Mouse (Mus musculus) heart, embryonic 16.5 days (tissue): ENCODE measurements around the gene Gm49321. TPM values are rescaled to one million over a fixed set of nuclear protein-coding genes. Genes with fewer than 3 reads are reported as not detected.

Experiments
- ATAC-seq: fragments of 200-750 bp; cut with Nextera tagmentation; replicated peaks from 2 replicates; pipeline ENCODE4 v1.8.0; 2017; ENCODE audit warnings: moderate number of reproducible peaks; ENCODE audit not compliant: insufficient read depth, low FRiP score; ENCODE audit errors: extremely low read depth
- H3K27ac ChIP-seq: fragments of 300-500 bp; sonication (generic); 2 replicates; pipeline ENCODE4 v1.5.1; 2014; ENCODE audit warnings: mild to moderate bottlenecking, low read length, control low read depth, moderate library complexity
- H3K27me3 ChIP-seq: fragments of 300-500 bp; sonication (generic); 2 replicates; pipeline ENCODE4 v1.6.1; 2014; ENCODE audit warnings: low read length, mixed read lengths; ENCODE audit not compliant: control insufficient read depth, insufficient read depth
- H3K36me3 ChIP-seq: fragments of 300-500 bp; sonication (generic); 2 replicates; pipeline ENCODE4 v1.6.1; 2014; ENCODE audit not compliant: control insufficient read depth, insufficient read depth
- H3K4me1 ChIP-seq: fragments of 300-500 bp; sonication (generic); 2 replicates; pipeline ENCODE4 v1.6.1; 2014; ENCODE audit warnings: low read length, mixed read lengths; ENCODE audit not compliant: control insufficient read depth, insufficient read depth
- H3K4me2 ChIP-seq: fragments of 300-500 bp; sonication (generic); 2 replicates; pipeline ENCODE4 v1.6.1; 2014; ENCODE audit warnings: low read depth, mild to moderate bottlenecking, control low read depth, low read length
- H3K4me3 ChIP-seq: fragments of 300-500 bp; sonication (generic); 2 replicates; pipeline ENCODE4 v1.5.1; 2014; ENCODE audit warnings: mild to moderate bottlenecking, control low read depth, low read length
- H3K9ac ChIP-seq: fragments of 300-500 bp; sonication (generic); 2 replicates; pipeline ENCODE4 v1.6.1; 2014; ENCODE audit warnings: low read length, control low read depth
- H3K9me3 ChIP-seq: fragments of 300-500 bp; sonication (generic); replicated peaks from 2 replicates; pipeline ENCODE4 v1.6.1; 2016; ENCODE audit warnings: low read length; ENCODE audit not compliant: control insufficient read depth
- WGBS: fragments of 180-500 bp; shearing (Covaris S2); extraction: QIAGEN DNeasy Blood & Tissue Kit; methylation state at CpG from one replicate; pipeline ENCODE4 v1.1.7; 2014; 5-methylcytosine and 5-hydroxymethylcytosine counted together
- polyA plus RNA-seq: library from polyadenylated mRNA; unstranded; fragments of >200 nt; fragmentation: Nextera tagmentation; extraction: Ambion mirVana; gene quantifications from 2 replicates; pipeline ENCODE4 v1.2.1, GENCODE M21; 2015

Gm49321 gene
- polyA plus RNA-seq, 1 experiment from 2014 or later, result 10.1 TPM

- no peak for ATAC-seq
- WGBS, result 91% methylated on average over 3 of the region's 3 CpGs
- no peak overlapping the region for H3K27ac ChIP-seq
Observed at GRCm38 (mm10) chr12:73957676-73958075, 20.2 kb downstream of the Gm49321 start.

DNA sequence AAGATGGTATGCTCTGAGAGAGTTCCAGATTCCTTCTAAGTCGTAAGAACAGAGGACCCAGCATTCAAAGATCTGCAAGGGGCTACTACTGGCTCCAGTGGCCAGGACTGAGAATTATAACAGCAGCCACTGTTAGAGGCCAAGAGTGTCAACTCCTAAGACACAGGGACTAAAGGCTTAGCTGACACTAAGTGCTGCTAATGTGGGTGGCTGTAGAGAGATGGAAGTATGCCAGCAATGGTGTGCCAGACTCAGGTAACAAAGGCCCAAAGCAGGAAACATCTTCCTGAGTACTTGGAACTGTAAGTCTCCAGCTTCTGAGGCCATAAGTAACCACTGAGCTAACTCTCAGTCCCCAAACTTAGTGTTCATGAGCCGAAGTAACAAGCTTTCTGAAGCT, 21.4 kb downstream of the Gm49321 start:
- Histone ChIP-seq H3K9me3 (no peaks in the 10 kb centered on the region), H3K36me3 (no peaks in the 10 kb centered on the region), H3K27me3 (no peaks in the 10 kb centered on the region), H3K27ac (no peak overlapping the region), H3K4me1 (peaks cover 12% of the 10 kb centered on the region), H3K9ac (no peak overlapping the region), H3K4me2 (no peak overlapping the region), H3K4me3 (no peak overlapping the region)
- WGBS, result 74% methylated on average over 2 of the region's 2 CpGs
- ATAC-seq, result no peak

More at GRCm38 (mm10) chr12:73957676-73958075, 20.2 kb downstream of the Gm49321 start:
- no peak overlapping the region for H3K4me3 ChIP-seq
- no peak overlapping the region for H3K4me2 ChIP-seq
- no peak overlapping the region for H3K9ac ChIP-seq
- H3K9me3 ChIP-seq, result no peaks in the 10 kb centered on the region
- H3K36me3 ChIP-seq, result no peaks in the 10 kb centered on the region
- H3K4me1 ChIP-seq, result peaks cover 18% of the 10 kb centered on the region
- H3K27me3 ChIP-seq, result no peaks in the 10 kb centered on the region

DNA sequence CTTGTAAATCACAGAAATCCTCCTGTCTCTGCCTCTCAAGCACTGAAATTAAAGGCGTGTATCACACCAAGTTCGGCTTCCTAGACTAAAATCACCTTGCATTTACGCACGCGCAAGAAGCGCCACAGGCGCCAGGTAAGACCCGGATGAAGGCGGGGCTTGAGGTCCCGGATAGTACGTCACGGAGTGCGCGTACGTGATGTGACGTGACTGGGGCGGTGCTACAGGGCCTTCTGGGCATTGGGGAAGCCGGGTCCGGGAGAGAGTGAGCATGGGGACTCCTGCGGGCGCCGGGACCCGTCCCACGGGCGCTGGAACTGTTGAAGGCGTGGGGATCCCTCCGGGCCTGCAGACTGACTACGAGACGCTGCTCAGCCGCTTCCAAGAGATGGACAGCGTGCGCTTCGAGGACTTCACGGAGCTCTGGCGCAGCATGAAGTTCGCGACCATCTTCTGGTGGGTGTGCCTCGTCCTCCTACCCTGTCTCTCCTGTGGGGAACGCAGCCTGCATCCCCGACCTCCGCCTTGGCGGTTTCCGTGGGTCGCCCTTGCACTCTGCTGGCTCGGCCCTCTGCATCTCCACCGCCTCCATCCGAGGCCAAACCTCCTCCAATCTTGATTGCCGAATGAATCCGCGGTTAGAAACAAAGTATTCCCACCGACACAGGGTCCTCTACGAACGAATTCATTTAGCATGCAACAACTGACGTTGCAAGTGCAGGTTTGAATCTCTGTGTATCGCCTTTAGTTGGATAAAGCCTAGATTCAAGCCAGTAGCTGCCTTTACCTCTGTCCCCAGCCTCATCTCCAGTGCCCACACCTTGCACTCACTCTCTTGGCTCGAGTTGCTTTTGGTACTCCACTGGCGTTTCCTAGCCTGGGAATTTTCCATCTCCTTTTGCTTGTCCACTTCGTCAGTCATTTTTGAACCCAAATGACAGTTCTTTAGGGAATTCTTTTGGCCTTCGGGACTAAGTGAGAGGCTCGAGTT, 27.1 kb downstream of the Gm49321 start, which contains the start of gene Snapc1:
Gene Snapc1, plus strand, starts transcription at position 191 of the 991 bp plus-strand sequence.
- peak; percentile 100 for ATAC-seq
- Histone ChIP-seq H3K9ac (peak within 1 kb of the TSS; percentile 80), H3K4me1 (peaks cover 7% of the 10 kb centered on the region), H3K27ac (peak within 1 kb of the TSS; percentile 78), H3K4me3 (peak within 1 kb of the TSS; percentile 68), H3K4me2 (peak within 1 kb of the TSS; percentile 97), H3K36me3 (peaks cover 18% of the 10 kb centered on the region), H3K9me3 (no peaks in the 10 kb centered on the region), H3K27me3 (no peaks in the 10 kb centered on the region)
- WGBS, result under 1% methylated on average over 60 of the region's 60 CpGs

GRCm38 (mm10) chr12:73969142-73969541, 31.7 kb downstream of the Gm49321 start:
- Histone ChIP-seq H3K9ac (no peak overlapping the region), H3K4me1 (peaks cover 7% of the 10 kb centered on the region), H3K36me3 (peaks cover 49% of the 10 kb centered on the region), H3K9me3 (peaks cover 7% of the 10 kb centered on the region), H3K27ac (no peak overlapping the region), H3K27me3 (no peaks in the 10 kb centered on the region), H3K4me2 (no peak overlapping the region), H3K4me3 (no peak overlapping the region)
- WGBS, result 95% methylated on average over 8 of the region's 8 CpGs
- no peak for ATAC-seq

GRCm38 (mm10) chr12:73974584-73974983, 37.1 kb downstream of the Gm49321 start:
- ATAC-seq, result no peak
- no peak overlapping the region for H3K4me3 ChIP-seq
- no peaks in the 10 kb centered on the region for H3K27me3 ChIP-seq
- H3K4me1 ChIP-seq, result no peaks in the 10 kb centered on the region
- no peak overlapping the region for H3K27ac ChIP-seq
- 71% methylated on average over 6 of the region's 6 CpGs for WGBS
- peaks cover 57% of the 10 kb centered on the region for H3K36me3 ChIP-seq
- no peak overlapping the region for H3K4me2 ChIP-seq
- H3K9me3 ChIP-seq, result peaks cover 7% of the 10 kb centered on the region
- H3K9ac ChIP-seq, result no peak overlapping the region

DNA sequence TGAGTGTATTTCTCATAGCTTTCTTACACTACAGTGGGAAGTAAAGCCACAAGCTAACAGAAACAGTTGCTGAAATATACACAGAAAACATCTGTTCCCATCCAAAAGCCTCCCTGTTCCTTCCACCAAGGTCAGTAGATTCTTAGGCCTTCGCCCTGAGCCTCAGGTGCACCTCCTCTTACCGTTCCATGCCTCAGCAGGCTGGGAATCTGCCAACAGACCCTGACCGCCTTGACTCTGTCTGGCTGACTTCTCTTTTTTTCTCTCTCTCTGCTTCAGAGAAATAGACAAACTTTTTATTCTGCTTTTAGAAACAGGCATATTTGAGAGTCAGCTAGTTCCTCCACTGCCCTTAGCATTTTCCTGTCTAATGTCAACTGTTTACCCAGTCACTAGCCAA, 40.7 kb downstream of the Gm49321 start:
- no peaks in the 10 kb centered on the region for H3K27me3 ChIP-seq
- H3K27ac ChIP-seq, result no peak overlapping the region
- no peak for ATAC-seq
- H3K9ac ChIP-seq, result no peak overlapping the region
- WGBS, result 81% methylated on average over 3 of the region's 3 CpGs
- H3K4me1 ChIP-seq, result peaks cover 7% of the 10 kb centered on the region
- H3K9me3 ChIP-seq, result no peaks in the 10 kb centered on the region
- no peak overlapping the region for H3K4me2 ChIP-seq
- H3K4me3 ChIP-seq, result no peak overlapping the region
- H3K36me3 ChIP-seq, result peaks cover 35% of the 10 kb centered on the region

DNA sequence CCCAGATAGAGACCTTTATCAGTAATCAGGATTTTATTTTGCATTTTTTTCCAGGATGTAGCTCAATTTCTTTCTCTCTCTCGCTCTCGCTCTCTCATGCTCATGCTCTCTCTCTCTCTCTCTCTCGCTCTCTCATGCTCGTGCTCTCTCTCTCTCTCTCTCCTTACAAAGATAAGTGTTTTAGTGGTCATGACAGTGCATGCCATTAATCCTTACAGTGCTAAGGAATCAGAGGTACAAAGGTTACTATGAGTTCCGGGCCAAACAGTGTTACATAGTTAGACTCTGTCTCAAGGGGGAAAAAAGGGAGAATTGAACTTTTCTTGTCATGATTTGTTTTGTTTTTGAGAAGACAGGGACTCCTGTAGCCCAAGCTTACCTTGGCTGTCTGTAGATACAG, 42.2 kb downstream of the Gm49321 start:
- no peak overlapping the region for H3K4me3 ChIP-seq
- H3K27me3 ChIP-seq, result no peaks in the 10 kb centered on the region
- no peak for ATAC-seq
- H3K36me3 ChIP-seq, result peaks cover 37% of the 10 kb centered on the region
- whole genome bisulfite sequencing, result 87% methylated on average over 5 of the region's 5 CpGs
- H3K4me2 ChIP-seq, result no peak overlapping the region
- H3K9me3 ChIP-seq, result no peaks in the 10 kb centered on the region
- H3K9ac ChIP-seq, result no peak overlapping the region
- H3K4me1 ChIP-seq, result peaks cover 7% of the 10 kb centered on the region
- no peak overlapping the region for H3K27ac ChIP-seq

- WGBS, result 35% methylated on average over 14 of the region's 14 CpGs
- no peak overlapping the region for H3K9ac ChIP-seq
- H3K9me3 ChIP-seq, result no peaks in the 10 kb centered on the region
- H3K27me3 ChIP-seq, result no peaks in the 10 kb centered on the region
- ATAC-seq, result peak; percentile 92
- H3K4me1 ChIP-seq, result peaks cover 7% of the 10 kb centered on the region
- no peak overlapping the region for H3K4me2 ChIP-seq
- H3K36me3 ChIP-seq, result peaks cover 32% of the 10 kb centered on the region
- no peak overlapping the region for H3K4me3 ChIP-seq
- no peak overlapping the region for H3K27ac ChIP-seq
Observed at GRCm38 (mm10) chr12:73982533-73982932, 45.1 kb downstream of the Gm49321 start.

DNA sequence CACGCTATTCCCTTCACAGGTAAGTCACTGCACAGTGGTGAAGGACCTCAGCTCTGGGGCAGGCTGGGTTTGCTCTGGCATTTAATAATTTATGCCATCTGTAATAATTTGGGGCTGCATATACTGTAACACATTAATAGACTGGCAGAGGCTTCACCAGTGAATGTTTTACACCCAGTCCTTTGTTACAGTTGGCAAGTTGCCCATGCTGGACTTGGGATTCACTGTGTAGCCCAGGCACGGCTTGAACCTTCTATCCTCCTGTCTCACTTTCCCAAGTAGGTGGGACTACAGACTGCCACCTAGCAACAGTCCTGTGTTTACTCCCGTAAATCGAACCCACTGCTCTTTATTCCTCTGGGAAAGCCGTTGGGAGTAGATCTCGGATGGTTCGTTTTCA, 48.8 kb downstream of the Gm49321 start:
- Histone ChIP-seq H3K4me3 (no peak overlapping the region), H3K9ac (no peak overlapping the region), H3K27me3 (no peaks in the 10 kb centered on the region), H3K4me2 (no peak overlapping the region), H3K9me3 (no peaks in the 10 kb centered on the region), H3K36me3 (peaks cover 18% of the 10 kb centered on the region), H3K4me1 (peaks cover 7% of the 10 kb centered on the region), H3K27ac (no peak overlapping the region)
- no peak for ATAC-seq
- 81% methylated on average over 7 of the region's 7 CpGs for WGBS
